ENCODE assay signal across 8 mouse cellular contexts in the genomic region with DNA sequence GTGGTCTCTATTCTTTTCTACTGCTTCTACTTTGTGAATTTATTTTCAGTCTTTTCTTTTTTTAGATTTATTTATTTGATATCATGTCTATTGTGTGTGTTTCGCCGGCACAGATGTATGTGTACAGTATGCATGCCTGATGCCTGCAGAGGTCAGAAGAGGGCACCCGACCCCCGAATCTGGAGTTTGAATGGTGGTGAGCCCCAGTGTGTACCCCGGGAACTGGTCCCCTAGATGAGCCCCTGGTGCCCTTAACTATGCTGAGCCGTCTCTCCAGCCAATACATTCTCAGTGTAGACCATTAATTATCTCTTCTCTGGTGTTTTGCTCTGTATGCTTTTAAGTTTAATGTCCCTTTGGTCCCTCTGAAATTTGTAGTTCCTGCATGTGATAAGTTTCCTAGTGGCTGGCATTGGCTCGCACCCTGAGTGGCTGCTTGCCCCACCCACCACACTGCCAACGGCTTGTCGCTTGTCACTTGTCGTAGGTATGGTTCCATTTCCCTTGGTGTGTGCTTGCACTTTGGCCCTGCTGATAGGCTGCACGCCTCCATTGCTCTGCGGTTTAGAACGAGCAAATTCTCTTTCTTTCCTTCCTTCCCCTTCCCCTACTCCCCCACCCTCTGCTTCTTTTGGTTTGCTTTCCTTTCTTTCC. TPM values are rescaled to one million over a fixed set of nuclear protein-coding genes. Genes with fewer than 3 reads are reported as not detected.
DNase-seq lines count a peak whose midpoint lies in the region; ATAC-seq and TF ChIP-seq lines count a peak whose summit lies in the region.

No protein-coding gene starts in this region.

- no peak overlapping the region for H3K4me2 ChIP-seq in lung, postnatal 0 days (replicated peaks; ENCODE audit: low read depth, low read length)
- H3K4me2 ChIP-seq in liver, embryonic 12.5 days, result 0 out of 2 replicates have a peak overlapping the region, but pooled peaks have one; percentile 3
- no peak overlapping the region for H3K4me2 ChIP-seq in stomach, embryonic 16.5 days (ENCODE audit: low read depth, low read length)

- TF ChIP-seq CTCF in heart, adult 2 months (IDR thresholded peaks at IDR 0.05), result no peak
- no peak for TF ChIP-seq CTCF in lung, postnatal 0 days (IDR thresholded peaks at IDR 0.05)

- H3K27me3 ChIP-seq in heart, adult 2 months (ENCODE audit: control insufficient read depth, insufficient read depth, low read length), result no peaks in the 10 kb centered on the region
- H3K27me3 ChIP-seq in lung, postnatal 0 days (replicated peaks; ENCODE audit: insufficient read depth, low read length), result no peaks in the 10 kb centered on the region
- no peaks in the 10 kb centered on the region for H3K27me3 ChIP-seq in liver, embryonic 12.5 days (replicated peaks)
- no peaks in the 10 kb centered on the region for H3K27me3 ChIP-seq in stomach, embryonic 16.5 days (ENCODE audit: control insufficient read depth, insufficient read depth, low read length)

- H3K4me1 ChIP-seq in heart, adult 2 months (ENCODE audit: control insufficient read depth, insufficient read depth, low read length), result peaks cover 51% of the 10 kb centered on the region
- H3K4me1 ChIP-seq in lung, postnatal 0 days (ENCODE audit: insufficient read depth, low read depth, low read length), result peaks cover 30% of the 10 kb centered on the region
- H3K4me1 ChIP-seq in liver, embryonic 12.5 days, result peaks cover 75% of the 10 kb centered on the region
- H3K4me1 ChIP-seq in stomach, embryonic 16.5 days (ENCODE audit: control insufficient read depth, insufficient read depth, low read length), result peaks cover 83% of the 10 kb centered on the region

- DNase-seq in heart, adult 2 months, result no peak
- DNase-seq in heart, postnatal 14 days, result no peak
- no peak for DNase-seq in lung, postnatal 0 days (ENCODE audit: low spot score)
- DNase-seq in lung, postnatal 14 days, result no peak
- no peak for DNase-seq in adrenal gland, postnatal 4 days (ENCODE audit: low spot score in 2 of 2)
- no peak for DNase-seq in thymus, postnatal 0 days (ENCODE audit: low spot score)

- no peaks in the 10 kb centered on the region for H3K9me3 ChIP-seq in lung, postnatal 0 days (ENCODE audit: low read length)
- H3K9me3 ChIP-seq in liver, embryonic 12.5 days (replicated peaks), result no peaks in the 10 kb centered on the region
- no peaks in the 10 kb centered on the region for H3K9me3 ChIP-seq in stomach, embryonic 16.5 days (replicated peaks; ENCODE audit: control insufficient read depth, low read length)

- TF ChIP-seq EP300 in heart, adult 2 months (IDR thresholded peaks at IDR 0.05; ENCODE audit: insufficient read depth, low read depth, low read length), result no peak
- no peak for TF ChIP-seq EP300 in lung, postnatal 0 days (IDR thresholded peaks at IDR 0.05)

- H3K36me3 ChIP-seq in heart, adult 2 months (ENCODE audit: control insufficient read depth, insufficient read depth, low read length), result peaks cover 4% of the 10 kb centered on the region
- no peaks in the 10 kb centered on the region for H3K36me3 ChIP-seq in lung, postnatal 0 days (ENCODE audit: insufficient read depth, low read length)
- peaks cover 30% of the 10 kb centered on the region for H3K36me3 ChIP-seq in liver, embryonic 12.5 days
- H3K36me3 ChIP-seq in stomach, embryonic 16.5 days (ENCODE audit: control insufficient read depth, insufficient read depth, low read length), result no peaks in the 10 kb centered on the region

- peak overlapping the region; percentile 39 for H3K9ac ChIP-seq in heart, adult 2 months (ENCODE audit: low read depth, low read length)
- H3K9ac ChIP-seq in lung, postnatal 0 days (replicated peaks; ENCODE audit: low read depth), result no peak overlapping the region
- H3K9ac ChIP-seq in liver, embryonic 12.5 days, result no peak overlapping the region
- H3K9ac ChIP-seq in stomach, embryonic 16.5 days (ENCODE audit: low read length), result no peak overlapping the region

- TF ChIP-seq POLR2A in heart, adult 2 months (IDR thresholded peaks at IDR 0.05; ENCODE audit: insufficient read depth, low read depth, low read length), result no peak

- intact Hi-C loops in heart, adult 2 months (cut with DNase I), result no loop called here
- intact Hi-C loops in heart, postnatal 14 days (cut with DNase I), result loop anchor here (5.0 kb wide), 1 partner anchor 33 kb away; no protein-coding TSS in a partner anchor

- no peak for ATAC-seq in lung, postnatal 0 days
- ATAC-seq in liver, embryonic 12.5 days, result 0 out of 2 replicates have a peak, but pooled peaks have one; percentile 36
- no peak for ATAC-seq in stomach, embryonic 16.5 days (ENCODE audit: insufficient read depth, low FRiP score)

- H3K79me2 ChIP-seq in heart, adult 2 months (replicated peaks; ENCODE audit: control insufficient read depth, insufficient read depth, low read length), result no peaks in the 10 kb centered on the region

- H3K27ac ChIP-seq in heart, adult 2 months, result peak overlapping the region; percentile 71
- peak overlapping the region; percentile 60 for H3K27ac ChIP-seq in lung, postnatal 0 days (ENCODE audit: low read length)
- H3K27ac ChIP-seq in liver, embryonic 12.5 days, result peak overlapping the region; percentile 42
- H3K27ac ChIP-seq in stomach, embryonic 16.5 days (ENCODE audit: low read length), result peak overlapping the region; percentile 86

- WGBS in heart, adult 2 months, result 45% methylated on average over 13 of the region's 13 CpGs
- WGBS in lung, postnatal 0 days, result 44% methylated on average over 13 of the region's 13 CpGs
- 43% methylated on average over 13 of the region's 13 CpGs for WGBS in liver, embryonic 12.5 days (ENCODE audit: insufficient replicate concordance)
- WGBS in stomach, embryonic 16.5 days, result 56% methylated on average over 13 of the region's 13 CpGs

- no peak overlapping the region for H3K4me3 ChIP-seq in heart, adult 2 months
- no peak overlapping the region for H3K4me3 ChIP-seq in lung, postnatal 0 days (ENCODE audit: low read depth, low read length)
- H3K4me3 ChIP-seq in liver, embryonic 12.5 days, result no peak overlapping the region
- H3K4me3 ChIP-seq in stomach, embryonic 16.5 days (replicated peaks; ENCODE audit: low read length), result no peak overlapping the region

RNA-seq across cellular contexts. Expression of a gene that starts 31.7 kb away (rescaled TPM):
- total RNA-seq in heart, adult 2 months (2021), result 10 to 100 TPM; 27.6 to 31.5 TPM
- 25.3 and 39.8 TPM in 2 replicates for polyA plus RNA-seq in heart, adult 2 months (2012; rRNA removed)
- 10 to 100 TPM; 32.4 to 35.0 TPM for total RNA-seq in heart, postnatal 14 days (2021)
- 9.9 and 11.1 TPM in 2 replicates for polyA plus RNA-seq in lung, postnatal 0 days (2015; fragmentation: Nextera tagmentation; extraction: Ambion mirVana)
- polyA plus RNA-seq in liver, embryonic 12.5 days (2016; fragmentation: Nextera tagmentation; extraction: Ambion mirVana), result 14.4 and 15.1 TPM in 2 replicates
- polyA plus RNA-seq in stomach, embryonic 16.5 days (2015; fragmentation: Nextera tagmentation; extraction: Ambion mirVana), result 10.5 and 12.1 TPM in 2 replicates
- total RNA-seq in adrenal gland, postnatal 4 days (2021), result 10 to 100 TPM; 22.9 to 23.1 TPM
- 14.8 TPM in 2 replicates for polyA plus RNA-seq in thymus, postnatal 0 days (2015; fragmentation: Nextera tagmentation; extraction: Ambion mirVana)

RNA-seq across cellular contexts. Expression of a gene that starts 55.6 kb away (rescaled TPM):
- total RNA-seq in heart, adult 2 months (2021), result 1 to 10 TPM; 4.5 to 5.0 TPM
- polyA plus RNA-seq in heart, adult 2 months (2012; rRNA removed), result 4.3 and 5.2 TPM in 2 replicates
- total RNA-seq in heart, postnatal 14 days (2021), result 10 to 100 TPM in 1 of 2 experiments, 1 to 10 TPM in 1; 10.0 to 11.5 TPM
- polyA plus RNA-seq in lung, postnatal 0 days (2015; fragmentation: Nextera tagmentation; extraction: Ambion mirVana), result 2.1 and 2.2 TPM in 2 replicates
- 0.11 and 0.25 TPM in 2 replicates for polyA plus RNA-seq in liver, embryonic 12.5 days (2016; fragmentation: Nextera tagmentation; extraction: Ambion mirVana)
- polyA plus RNA-seq in stomach, embryonic 16.5 days (2015; fragmentation: Nextera tagmentation; extraction: Ambion mirVana), result 2.6 and 2.7 TPM in 2 replicates
- total RNA-seq in adrenal gland, postnatal 4 days (2021), result 10 to 100 TPM; 11.0 to 14.8 TPM
- polyA plus RNA-seq in thymus, postnatal 0 days (2015; fragmentation: Nextera tagmentation; extraction: Ambion mirVana), result 2.9 and 3.6 TPM in 2 replicates
